Mouse (Mus musculus) effector memory CD4-positive, alpha-beta T cell, adult 5 months (primary cell): ENCODE results near the gene Fam81b. TPM values are rescaled to one million over a fixed set of nuclear protein-coding genes. Genes with fewer than 3 reads are reported as not detected.

Experiments
- polyA plus RNA-seq: library from polyadenylated mRNA; unstranded; fragments of 100-300 nt; shearing (Covaris generic); gene quantifications from one replicate; pipeline ENCODE4 v1.2.1, GENCODE M21; 2017

Fam81b gene
- polyA plus RNA-seq: not detected

DNA sequence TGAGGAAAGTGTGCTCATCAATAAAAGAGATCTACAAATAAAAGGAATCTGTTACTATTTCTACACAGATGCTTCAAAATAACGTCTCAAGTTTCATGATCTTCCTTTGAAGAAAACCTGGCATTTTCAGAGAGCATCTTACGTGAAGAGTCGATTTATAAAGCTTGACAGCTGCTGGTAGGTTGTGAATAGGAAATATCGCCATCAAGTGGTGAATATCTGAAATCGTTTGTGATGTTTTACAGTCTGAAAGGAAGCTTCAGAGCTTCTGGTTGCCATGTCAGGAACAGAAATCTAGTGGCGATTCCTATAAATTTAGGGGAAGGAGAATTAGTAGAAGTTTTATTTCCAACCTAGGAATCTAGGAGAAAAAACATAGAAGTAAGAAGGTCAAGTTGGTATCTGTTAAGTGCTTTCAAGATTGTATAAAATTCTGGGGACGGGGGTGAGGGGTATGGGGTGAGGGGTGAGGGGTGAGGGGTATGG is at the start of gene Fam81b:
TSS of gene Fam81b (minus strand) at position 436 of the 486 bp plus-strand sequence.

Other genes with a start within 250 kb of the Fam81b start
- not detected for gene Gpr150, start 248.1 kb downstream of the Fam81b start, polyA plus RNA-seq
- gene Arsk, start 206.4 kb downstream of the Fam81b start, polyA plus RNA-seq: 5.9 TPM
- gene Ttc37, start 206.3 kb downstream of the Fam81b start, polyA plus RNA-seq: 20.2 TPM
- gene Mctp1, start 79.5 kb upstream of the Fam81b start, polyA plus RNA-seq: not detected